In the genomic region with DNA sequence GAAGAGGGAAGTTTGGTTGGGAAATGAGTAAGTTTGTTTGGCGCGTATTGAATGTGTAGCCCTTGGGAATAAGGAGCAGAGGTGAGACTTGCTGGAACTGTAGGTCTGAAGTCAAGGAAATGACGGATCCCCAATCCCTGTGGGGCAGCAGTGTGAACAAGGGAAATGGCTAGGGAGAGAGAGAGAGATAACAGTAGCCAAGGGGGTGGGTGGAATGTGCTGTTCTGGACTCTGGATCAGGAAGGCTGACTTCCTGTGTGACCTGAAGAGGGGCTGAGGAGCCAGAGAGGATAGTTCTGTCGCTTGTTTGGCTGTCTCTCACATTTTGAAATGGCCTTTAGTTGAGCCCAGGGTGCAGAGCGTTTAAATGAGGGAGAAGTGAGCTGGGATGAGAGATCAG, we compare ENCODE assay signal across 14 mouse cellular contexts. TPM values are rescaled to one million over a fixed set of nuclear protein-coding genes. Genes with fewer than 3 reads are reported as not detected.
DNase-seq lines count a peak whose midpoint lies in the region; ATAC-seq and TF ChIP-seq lines count a peak whose summit lies in the region.
"Had no signal": no experiment of that assay in that cellular context is flagged by ENCODE, and none has a peak within 500 bp of the region (broad histone marks: within the 10 kb centered on the region; RNA-seq: fewer than 3 reads in every experiment).

No protein-coding gene starts in this region.

- peaks cover 18% of the 10 kb centered on the region for H3K36me3 ChIP-seq in heart, embryonic 16.5 days (ENCODE audit: control insufficient read depth, insufficient read depth)
- H3K36me3 ChIP-seq in liver, embryonic 14.5 days (replicated peaks; ENCODE audit: control insufficient read depth, insufficient read depth, low read depth) = peaks cover 37% of the 10 kb centered on the region

- H3K9ac ChIP-seq in heart, embryonic 16.5 days (ENCODE audit: low read length) = no peak overlapping the region; the same call in 1 of the 2 replicates
- no peak overlapping the region for H3K9ac ChIP-seq in liver, embryonic 14.5 days (replicated peaks)
- H3K9ac ChIP-seq: hindbrain, embryonic 13.5 days; midbrain, embryonic 12.5 days had no signal

- H3K4me3 ChIP-seq in heart, embryonic 16.5 days (ENCODE audit: low read length) = no peak overlapping the region
- no peak overlapping the region for H3K4me3 ChIP-seq in liver, embryonic 14.5 days (ENCODE audit: insufficient read depth in 1 of 2, low read depth in 2 of 2, low read length in 2 of 2)
- H3K4me3 ChIP-seq: hindbrain, embryonic 13.5 days; midbrain, embryonic 12.5 days had no signal

- ATAC-seq in heart, embryonic 16.5 days (replicated peaks; ENCODE audit: extremely low read depth, insufficient read depth, low FRiP score) = 0 out of 2 replicates have a peak, but pooled peaks have one; percentile 28
- peak; percentile 29; the same call in 1 of the 2 replicates for ATAC-seq in liver, embryonic 14.5 days (ENCODE audit: insufficient read depth)

- H3K9me3 ChIP-seq in heart, embryonic 16.5 days (replicated peaks; ENCODE audit: control insufficient read depth, low read length) = no peaks in the 10 kb centered on the region
- H3K9me3 ChIP-seq in liver, embryonic 14.5 days (ENCODE audit: control insufficient read depth, low read length) = no peaks in the 10 kb centered on the region
- H3K9me3 ChIP-seq: hindbrain, embryonic 13.5 days; midbrain, embryonic 12.5 days had no signal

- H3K27ac ChIP-seq in heart, embryonic 16.5 days (ENCODE audit: low read length) = peak overlapping the region; percentile 13; the same call in 1 of the 2 replicates
- no peak overlapping the region for H3K27ac ChIP-seq in liver, embryonic 14.5 days
- H3K27ac ChIP-seq: hindbrain, embryonic 13.5 days; midbrain, embryonic 12.5 days had no signal

- 65% methylated on average over 5 of the region's 5 CpGs for WGBS in heart, embryonic 16.5 days
- 55% methylated on average over 5 of the region's 5 CpGs for WGBS in liver, embryonic 14.5 days (ENCODE audit: insufficient replicate concordance)

- peaks cover 2% of the 10 kb centered on the region for H3K4me1 ChIP-seq in heart, embryonic 16.5 days (ENCODE audit: control insufficient read depth, insufficient read depth, low read length)
- peaks cover 6 to 35% of the 10 kb centered on the region in 2 experiments for H3K4me1 ChIP-seq in liver, embryonic 14.5 days (replicated peaks; ENCODE audit: control insufficient read depth in 2 of 2, insufficient read depth in 2 of 2, low read length in 1 of 2)

- no peak for TF ChIP-seq EP300 in liver, embryonic 14.5 days (IDR thresholded peaks at IDR 0.05; ENCODE audit: low read depth)

- TF ChIP-seq CTCF in liver, embryonic 14.5 days (IDR thresholded peaks at IDR 0.05; ENCODE audit: low read depth) = no peak

- DNase-seq in adrenal gland, postnatal 10 days = peak; percentile 43
- DNase-seq in adrenal gland, adult 8-10 months = no peak
- DNase-seq in kidney, adult 8-10 months = peak; percentile 15 to 20
- DNase-seq in kidney, postnatal 4 days = no peak
- no peak for DNase-seq in liver, embryonic 14.5 days (ENCODE audit: low read depth in 3 of 3, low spot score in 3 of 3)
- no peak for DNase-seq in cerebellum, postnatal 10 days
- no peak for DNase-seq in cerebellum, adult 9-10 months
- DNase-seq: cerebellum, postnatal 36 days; lung, postnatal 10 days; thymus, postnatal 4 days had no signal

- no peaks in the 10 kb centered on the region for H3K27me3 ChIP-seq in heart, embryonic 16.5 days (ENCODE audit: control insufficient read depth, insufficient read depth, low read length)
- H3K27me3 ChIP-seq in liver, embryonic 14.5 days (ENCODE audit: control insufficient read depth, insufficient read depth, low read length) = no peaks in the 10 kb centered on the region
- H3K27me3 ChIP-seq: CH12.LX; hindbrain, embryonic 13.5 days; midbrain, embryonic 12.5 days had no signal

- no peak overlapping the region for H3K4me2 ChIP-seq in heart, embryonic 16.5 days (ENCODE audit: low read depth, low read length)
- H3K4me2 ChIP-seq in liver, embryonic 14.5 days (ENCODE audit: low read depth) = no peak overlapping the region; the same call in 1 of the 2 replicates
- H3K4me2 ChIP-seq: hindbrain, embryonic 13.5 days; midbrain, embryonic 12.5 days had no signal

RNA-seq across cellular contexts. Expression of gene Mtf1, which starts 6.6 kb away (rescaled TPM):
- total RNA-seq in adrenal gland, postnatal 10 days (2021) = 10 to 100 TPM; 24.0 to 24.7 TPM
- total RNA-seq in adrenal gland, adult 8-10 months (2022) = 10 to 100 TPM; 24.8 to 33.8 (median 28.5) TPM
- 11.5 and 13.0 TPM in 2 replicates for polyA plus RNA-seq in heart, embryonic 16.5 days (2015; fragmentation: Nextera tagmentation; extraction: Ambion mirVana)
- 4.3 and 7.1 TPM in 2 replicates for polyA plus RNA-seq in liver, embryonic 14.5 days (2012; rRNA removed)
- 10.9 and 15.2 TPM in 2 replicates for polyA plus RNA-seq in liver, embryonic 14.5 days (2014; fragmentation: Nextera tagmentation; extraction: Ambion mirVana)

RNA-seq across cellular contexts. Expression of gene Yrdc, which starts 42.0 kb away (rescaled TPM):
- total RNA-seq in adrenal gland, postnatal 10 days (2021) = 10 to 100 TPM; 34.9 to 42.9 TPM
- 10 to 100 TPM; 40.9 to 53.4 (median 43.2) TPM for total RNA-seq in adrenal gland, adult 8-10 months (2022)
- polyA plus RNA-seq in heart, embryonic 16.5 days (2015; fragmentation: Nextera tagmentation; extraction: Ambion mirVana) = 22.3 and 22.6 TPM in 2 replicates
- 19.0 and 20.9 TPM in 2 replicates for polyA plus RNA-seq in liver, embryonic 14.5 days (2012; rRNA removed)
- polyA plus RNA-seq in liver, embryonic 14.5 days (2014; fragmentation: Nextera tagmentation; extraction: Ambion mirVana) = 21.7 and 21.9 TPM in 2 replicates

RNA-seq across cellular contexts. Expression of gene 1110065P20Rik, which starts 42.5 kb away (rescaled TPM):
- total RNA-seq in adrenal gland, postnatal 10 days (2021) = 10 to 100 TPM; 49.6 to 54.7 TPM
- 10 to 100 TPM; 45.1 to 51.4 (median 49.2) TPM for total RNA-seq in adrenal gland, adult 8-10 months (2022)
- 40.0 and 40.8 TPM in 2 replicates for polyA plus RNA-seq in heart, embryonic 16.5 days (2015; fragmentation: Nextera tagmentation; extraction: Ambion mirVana)
- 10.6 and 11.9 TPM in 2 replicates for polyA plus RNA-seq in liver, embryonic 14.5 days (2012; rRNA removed)
- polyA plus RNA-seq in liver, embryonic 14.5 days (2014; fragmentation: Nextera tagmentation; extraction: Ambion mirVana) = 15.2 and 15.4 TPM in 2 replicates

RNA-seq across cellular contexts. Expression of gene Maneal, which starts 53.5 kb away (rescaled TPM):
- total RNA-seq in adrenal gland, postnatal 10 days (2021) = 1 to 10 TPM; 3.5 to 5.2 TPM
- total RNA-seq in adrenal gland, adult 8-10 months (2022) = 1 to 10 TPM; 6.4 to 7.2 (median 6.8) TPM
- polyA plus RNA-seq in heart, embryonic 16.5 days (2015; fragmentation: Nextera tagmentation; extraction: Ambion mirVana) = 0.07 and 0.29 TPM in 2 replicates
- polyA plus RNA-seq in liver, embryonic 14.5 days (2012; rRNA removed) = 0.06 and 0.08 TPM in 2 replicates
- 0.06 TPM in 1 of 2 replicates, not detected in the other for polyA plus RNA-seq in liver, embryonic 14.5 days (2014; fragmentation: Nextera tagmentation; extraction: Ambion mirVana)

Comparison
In these comparisons a context has a peak if more than half of its experiments do, and no peak if none do; other contexts are left out.
1. DNase-seq: peak in adrenal gland, postnatal 10 days (single experiment) and kidney, adult 8-10 months (2 of 2); none in adrenal gland, adult 8-10 months (single experiment), kidney, postnatal 4 days (0 of 2), liver, embryonic 14.5 days (0 of 3), cerebellum, postnatal 10 days (0 of 2) and cerebellum, adult 9-10 months (single experiment).